Mouse (Mus musculus): ENCODE data around the gene Mfap4.

The Mfap4 gene

GRCm38 (mm10) chr11:61483226-61483845 is 1.9 kb upstream of the Mfap4 start:
- DNase-seq (ENCODE audit: low spot score) = no peak

GRCm38 (mm10) chr11:61484256-61484612 is 997 bp upstream of the Mfap4 start:
- DNase-seq (ENCODE audit: low spot score) = no peak

GRCm38 (mm10) chr11:61485541-61486457 is 568 bp downstream of the Mfap4 start:
- DNase-seq (ENCODE audit: low spot score) = no peak

- no peak for DNase-seq (ENCODE audit: low spot score)
Measured at GRCm38 (mm10) chr11:61486458-61487219, 1.4 kb downstream of the Mfap4 start.

- no peak for DNase-seq (ENCODE audit: low spot score)
Measured at GRCm38 (mm10) chr11:61487401-61487800, 2.2 kb downstream of the Mfap4 start.

- DNase-seq (ENCODE audit: low spot score) = no peak
Measured at GRCm38 (mm10) chr11:61487936-61488335, 2.7 kb downstream of the Mfap4 start.

- no peak for DNase-seq (ENCODE audit: low spot score)
Measured at GRCm38 (mm10) chr11:61489085-61489484, 3.9 kb downstream of the Mfap4 start.

- no peak for DNase-seq (ENCODE audit: low spot score)
Measured at GRCm38 (mm10) chr11:61489874-61490273, 4.6 kb downstream of the Mfap4 start.

- DNase-seq (ENCODE audit: low spot score) = no peak
Measured at GRCm38 (mm10) chr11:61490944-61491520, 5.8 kb downstream of the Mfap4 start.

- no peak for DNase-seq (ENCODE audit: low spot score)
Measured at GRCm38 (mm10) chr11:61492749-61493401, 7.6 kb downstream of the Mfap4 start.

GRCm38 (mm10) chr11:61493525-61494128 is 8.4 kb downstream of the Mfap4 start:
- no peak for DNase-seq (ENCODE audit: low spot score)

- DNase-seq (ENCODE audit: low spot score) = peak; percentile 99
Measured at GRCm38 (mm10) chr11:61494129-61494997, 9.1 kb downstream of the Mfap4 start, which contains the start of gene Mapk7. Gene Mapk7 (minus strand): TSS chr11:61494406.

- DNase-seq (ENCODE audit: low spot score) = no peak
Measured at GRCm38 (mm10) chr11:61495528-61495927, 10.3 kb downstream of the Mfap4 start.

GRCm38 (mm10) chr11:61497490-61497889 is 12.3 kb downstream of the Mfap4 start:
- DNase-seq (ENCODE audit: low spot score) = no peak

GRCm38 (mm10) chr11:61498736-61499504 is 13.7 kb downstream of the Mfap4 start:
- no peak for DNase-seq (ENCODE audit: low spot score)

- no peak for DNase-seq (ENCODE audit: low spot score)
Measured at GRCm38 (mm10) chr11:61503933-61504332, 18.7 kb downstream of the Mfap4 start.

GRCm38 (mm10) chr11:61504713-61505257 is 19.6 kb downstream of the Mfap4 start, which contains the start of gene B9d1:
Gene B9d1 (plus strand): TSS chr11:61505144.
- peak; percentile 92 for DNase-seq (ENCODE audit: low spot score)

GRCm38 (mm10) chr11:61514953-61515352 is 29.7 kb downstream of the Mfap4 start:
- peak; percentile 20 for DNase-seq (ENCODE audit: low spot score)

GRCm38 (mm10) chr11:61517971-61518370 is 32.7 kb downstream of the Mfap4 start:
- DNase-seq (ENCODE audit: low spot score) = no peak

Measured in yolk sac, embryonic 10.5 days (tissue).